Comparison of ENCODE assay signal across 20 mouse cellular contexts in the genomic region with DNA sequence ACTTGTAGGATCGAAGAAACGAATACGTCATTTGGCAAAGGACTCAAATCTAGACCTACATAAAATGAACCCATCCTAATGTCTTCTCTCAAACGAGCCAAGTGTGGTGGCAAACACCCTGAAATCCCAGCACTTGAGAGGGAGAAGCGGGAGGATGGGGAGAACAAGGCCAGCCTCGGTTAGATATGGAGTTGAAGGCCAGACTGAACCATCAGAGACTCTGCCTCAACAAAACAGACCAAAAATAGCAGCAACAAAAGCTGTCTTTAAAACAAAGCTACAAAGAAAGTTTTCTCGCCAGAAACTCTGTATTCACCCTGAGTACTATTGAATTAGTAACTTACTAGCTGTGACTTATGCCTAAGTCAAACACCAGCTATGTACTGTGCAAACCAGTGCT.
"Had no signal": no experiment of that assay in that cellular context is flagged by ENCODE, and none has a peak within 500 bp of the region (broad histone marks: within the 10 kb centered on the region; RNA-seq: fewer than 3 reads in every experiment).

No protein-coding gene starts in this region.

- H3K9ac ChIP-seq: limb, embryonic 15.5 days; liver, embryonic 12.5 days; liver, embryonic 14.5 days; midbrain, embryonic 13.5 days; midbrain, embryonic 15.5 days; neural tube, embryonic 13.5 days; neural tube, embryonic 15.5 days had no signal

- ATAC-seq: liver, embryonic 12.5 days; midbrain, embryonic 13.5 days; midbrain, embryonic 15.5 days had no signal

- H3K4me2 ChIP-seq: limb, embryonic 15.5 days; liver, embryonic 12.5 days; midbrain, embryonic 13.5 days; midbrain, embryonic 15.5 days; neural tube, embryonic 13.5 days; neural tube, embryonic 15.5 days had no signal

- H3K27me3 ChIP-seq: midbrain, embryonic 15.5 days; neural tube, embryonic 15.5 days had no signal

- H3K9me3 ChIP-seq: limb, embryonic 15.5 days; liver, embryonic 12.5 days; midbrain, embryonic 10.5 days; midbrain, embryonic 13.5 days; midbrain, embryonic 15.5 days; neural tube, embryonic 13.5 days; neural tube, embryonic 15.5 days had no signal

- H3K27ac ChIP-seq: limb, embryonic 15.5 days; liver, embryonic 12.5 days; liver, embryonic 14.5 days; midbrain, embryonic 10.5 days; midbrain, embryonic 13.5 days; midbrain, embryonic 15.5 days; neural tube, embryonic 13.5 days; neural tube, embryonic 15.5 days had no signal

- DNase-seq: lung, adult 18-20 months; lung, postnatal 14 days; lung, postnatal 4 days; retina, postnatal 1 day; right cerebral cortex, adult 18-20 months; right cerebral cortex, postnatal 25 days; right cerebral cortex, postnatal 4 days; spleen, adult 18-20 months; thymus, adult 18-20 months; thymus, postnatal 14 days; thymus, postnatal 36 days had no signal

- H3K36me3 ChIP-seq: limb, embryonic 15.5 days; liver, embryonic 12.5 days; midbrain, embryonic 10.5 days; midbrain, embryonic 13.5 days; midbrain, embryonic 15.5 days; neural tube, embryonic 13.5 days; neural tube, embryonic 15.5 days had no signal

- H3K4me3 ChIP-seq: limb, embryonic 15.5 days; liver, embryonic 12.5 days; midbrain, embryonic 10.5 days; midbrain, embryonic 13.5 days; midbrain, embryonic 15.5 days; myocyte; neural tube, embryonic 13.5 days; neural tube, embryonic 15.5 days had no signal
